Mouse (Mus musculus) gastrocnemius, postnatal 10 days (tissue): ENCODE results near the gene Gm8653. TPM values are rescaled to one million over a fixed set of nuclear protein-coding genes. Genes with fewer than 3 reads are reported as not detected.
"Not testable (repeated sequence)": the region's sequence is repeated elsewhere in the genome, so short reads cannot be mapped to it uniquely, and the experiment has no call there.

Source experiments
- DNase-seq: peaks from one replicate; pipeline ENCODE4 v3.0.0; 2021; ENCODE audit warnings: mixed read lengths
- long read RNA-seq, 2 experiments: library from polyadenylated mRNA; stranded (forward); transcript quantifications; one replicate each; pipeline ENCODE4 v2.0.0; 2021
- total RNA-seq, 2 experiments: library from RNA; stranded (reverse); gene quantifications; 2 replicates each; pipeline ENCODE4 v1.2.3; 2021

Gene Gm8653
- not detected for total RNA-seq
- long read RNA-seq, experiment 1: 0 reads
- long read RNA-seq, experiment 2: 0 reads

DNA sequence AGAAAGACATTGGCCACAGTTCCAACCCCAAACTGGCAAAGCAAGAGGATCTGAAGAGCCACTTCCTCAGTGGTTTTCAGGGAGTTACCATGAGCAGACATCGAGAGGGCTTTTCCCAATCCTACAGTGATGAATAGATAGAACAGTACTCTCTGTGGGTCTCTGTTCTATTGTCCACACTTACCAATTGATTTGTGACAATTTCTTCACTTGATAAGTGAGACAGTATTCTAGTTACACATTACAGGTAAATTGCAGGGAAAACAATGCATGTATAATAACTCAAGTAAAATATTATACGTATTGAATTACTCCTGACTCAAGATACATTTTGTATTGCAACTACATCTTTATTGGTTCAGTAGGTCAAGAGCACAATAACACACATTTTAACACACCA is at the start of gene Gm8653:
Gene Gm8653, minus strand, starts transcription at position 101 of the 400 bp plus-strand sequence.
- DNase-seq: not testable (repeated sequence)

GRCm38 (mm10) chr7:22229384-22229783 is 28.3 kb upstream of the Gm8653 start, which contains the start of gene Gm8453:
Gene Gm8453, minus strand, starts transcription at chr7:22229484.
- DNase-seq: not testable (repeated sequence)

- DNase-seq: not testable (repeated sequence)
Measured at GRCm38 (mm10) chr7:22189077-22189476, 12.0 kb downstream of the Gm8653 start, which contains the start of gene Vmn1r143. Gene Vmn1r143, plus strand, starts transcription at chr7:22189377.

- DNase-seq: not testable (repeated sequence)
Measured at GRCm38 (mm10) chr7:22163935-22164334, 37.1 kb downstream of the Gm8653 start, which contains the start of gene Vmn1r142. Gene Vmn1r142, minus strand, starts transcription at chr7:22164035.

Other genes with a start within 250 kb of the Gm8653 start
- gene Vmn1r137, start 206.7 kb downstream of the Gm8653 start, total RNA-seq: not detected
- gene Vmn1r138, start 172.4 kb downstream of the Gm8653 start, total RNA-seq: not detected
- gene Gm6176, start 145.0 kb downstream of the Gm8653 start, total RNA-seq: not detected
- gene Vmn1r139, start 132.2 kb downstream of the Gm8653 start, total RNA-seq: not detected
- not detected for gene Gm16451, start 83.0 kb downstream of the Gm8653 start, total RNA-seq
- gene Gm10666, start 66.5 kb downstream of the Gm8653 start, total RNA-seq: not detected
- not detected for gene Vmn1r142, start 37.2 kb downstream of the Gm8653 start, total RNA-seq
- gene Vmn1r143, start 11.9 kb downstream of the Gm8653 start, total RNA-seq: not detected
- gene Gm8453, start 28.2 kb upstream of the Gm8653 start, total RNA-seq: not detected
- not detected for gene Gm4187, start 128.5 kb upstream of the Gm8653 start, total RNA-seq
- not detected for gene Gm8660, start 169.8 kb upstream of the Gm8653 start, total RNA-seq
- not detected for gene Vmn1r148, start 212.3 kb upstream of the Gm8653 start, total RNA-seq
- gene Vmn1r149, start 237.0 kb upstream of the Gm8653 start, total RNA-seq: not detected